Mouse (Mus musculus) heart, embryonic 16.5 days (tissue): Measurements from ENCODE around the gene Agl. TPM values are rescaled to one million over a fixed set of nuclear protein-coding genes. Genes with fewer than 3 reads are reported as not detected.

Experiments used
- ATAC-seq: fragments of 200-750 bp; cut with Nextera tagmentation; replicated peaks from 2 replicates; pipeline ENCODE4 v1.8.0; 2017; ENCODE audit warnings: moderate number of reproducible peaks; ENCODE audit not compliant: insufficient read depth, low FRiP score; ENCODE audit errors: extremely low read depth
- H3K27ac ChIP-seq: fragments of 300-500 bp; sonication (generic); 2 replicates; pipeline ENCODE4 v1.5.1; 2014; ENCODE audit warnings: mild to moderate bottlenecking, low read length, control low read depth, moderate library complexity
- H3K27me3 ChIP-seq: fragments of 300-500 bp; sonication (generic); 2 replicates; pipeline ENCODE4 v1.6.1; 2014; ENCODE audit warnings: low read length, mixed read lengths; ENCODE audit not compliant: control insufficient read depth, insufficient read depth
- H3K36me3 ChIP-seq: fragments of 300-500 bp; sonication (generic); 2 replicates; pipeline ENCODE4 v1.6.1; 2014; ENCODE audit not compliant: control insufficient read depth, insufficient read depth
- H3K4me1 ChIP-seq: fragments of 300-500 bp; sonication (generic); 2 replicates; pipeline ENCODE4 v1.6.1; 2014; ENCODE audit warnings: low read length, mixed read lengths; ENCODE audit not compliant: control insufficient read depth, insufficient read depth
- H3K4me2 ChIP-seq: fragments of 300-500 bp; sonication (generic); 2 replicates; pipeline ENCODE4 v1.6.1; 2014; ENCODE audit warnings: low read depth, mild to moderate bottlenecking, control low read depth, low read length
- H3K4me3 ChIP-seq: fragments of 300-500 bp; sonication (generic); 2 replicates; pipeline ENCODE4 v1.5.1; 2014; ENCODE audit warnings: mild to moderate bottlenecking, control low read depth, low read length
- H3K9ac ChIP-seq: fragments of 300-500 bp; sonication (generic); 2 replicates; pipeline ENCODE4 v1.6.1; 2014; ENCODE audit warnings: low read length, control low read depth
- H3K9me3 ChIP-seq: fragments of 300-500 bp; sonication (generic); replicated peaks from 2 replicates; pipeline ENCODE4 v1.6.1; 2016; ENCODE audit warnings: low read length; ENCODE audit not compliant: control insufficient read depth
- WGBS: fragments of 180-500 bp; shearing (Covaris S2); extraction: QIAGEN DNeasy Blood & Tissue Kit; methylation state at CpG from one replicate; pipeline ENCODE4 v1.1.7; 2014; 5-methylcytosine and 5-hydroxymethylcytosine counted together
- polyA plus RNA-seq: library from polyadenylated mRNA; unstranded; fragments of >200 nt; fragmentation: Nextera tagmentation; extraction: Ambion mirVana; gene quantifications from 2 replicates; pipeline ENCODE4 v1.2.1, GENCODE M21; 2015

Agl gene
- polyA plus RNA-seq, 1 experiment from 2014 or later: 155 TPM

- Histone ChIP-seq H3K4me2 (no peak overlapping the region), H3K27me3 (no peaks in the 10 kb centered on the region), H3K9ac (no peak overlapping the region), H3K27ac (no peak overlapping the region), H3K36me3 (peaks cover 21% of the 10 kb centered on the region), H3K9me3 (peaks cover 3% of the 10 kb centered on the region; the same call in 1 of the 2 replicates), H3K4me1 (no peaks in the 10 kb centered on the region), H3K4me3 (no peak overlapping the region)
- no peak for ATAC-seq
- 74% methylated on average over 5 of the region's 5 CpGs for WGBS
These were observed 67.9 kb downstream of the Agl start for GRCm38 (mm10) chr3:116740106-116740505.

- Histone ChIP-seq H3K4me2 (no peak overlapping the region), H3K9me3 (peaks cover 3% of the 10 kb centered on the region; the same call in 1 of the 2 replicates), H3K4me3 (no peak overlapping the region), H3K36me3 (no peaks in the 10 kb centered on the region), H3K27me3 (no peaks in the 10 kb centered on the region), H3K27ac (no peak overlapping the region), H3K4me1 (no peaks in the 10 kb centered on the region), H3K9ac (no peak overlapping the region)
- ATAC-seq: no peak
- WGBS: 67% methylated on average over 8 of the region's 8 CpGs
These were observed 70.6 kb downstream of the Agl start for GRCm38 (mm10) chr3:116737326-116737731.

DNA sequence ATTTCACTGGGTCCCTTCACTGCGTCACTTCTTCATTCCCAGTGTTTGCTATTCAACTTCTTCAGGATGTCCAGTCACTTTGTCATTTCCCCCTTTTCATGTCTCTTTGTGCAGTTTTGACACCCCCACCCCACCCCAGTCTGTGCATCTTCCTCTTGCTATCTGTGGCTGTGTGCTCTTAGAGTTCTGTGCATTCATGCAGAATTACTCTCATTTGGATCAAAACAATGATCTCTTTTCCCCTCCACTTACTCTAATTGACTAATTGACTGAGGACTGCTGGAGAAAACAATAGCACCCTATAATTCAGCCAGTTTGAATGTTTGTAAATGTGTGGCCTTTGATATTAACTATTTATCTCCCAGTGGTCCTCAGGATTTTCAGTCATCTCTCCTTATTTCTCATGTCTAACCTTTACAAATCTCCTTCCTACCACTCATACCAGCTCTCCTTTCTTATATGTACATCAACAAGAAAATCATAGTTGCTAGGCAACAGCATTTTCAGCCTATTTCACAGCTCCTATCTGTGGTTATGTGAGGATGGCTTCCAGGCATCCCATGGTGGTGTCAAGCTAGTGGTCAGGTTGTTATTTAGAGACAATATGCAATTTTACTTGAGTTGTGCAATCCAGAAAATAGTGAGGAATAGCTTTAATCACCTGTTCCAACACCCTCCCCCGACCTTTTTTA lies 78.3 kb downstream of the Agl start:
- 73% methylated on average over 2 of the region's 2 CpGs for WGBS
- no peak overlapping the region for H3K4me2 ChIP-seq

DNA sequence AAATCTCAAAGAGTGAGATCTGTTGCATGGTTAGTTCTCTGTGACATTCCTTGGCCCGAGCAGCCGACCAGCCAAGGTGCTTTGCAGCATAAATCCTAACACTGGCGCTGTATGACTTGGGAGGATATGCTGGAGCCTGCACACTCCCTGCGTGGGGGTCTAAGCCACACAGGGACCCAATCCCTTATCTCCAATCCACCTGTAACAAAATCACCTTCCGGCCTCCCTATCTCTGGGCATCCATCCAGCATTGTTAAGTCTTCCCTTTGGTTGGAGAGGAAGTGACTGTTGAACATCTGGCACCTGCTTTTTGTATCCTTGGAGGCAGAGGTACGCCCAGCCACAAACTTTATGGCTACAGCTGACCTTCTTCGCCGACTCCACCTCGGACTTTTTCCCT lies 81.2 kb downstream of the Agl start:
- peak; percentile 78; the same call in 1 of the 2 replicates for ATAC-seq
- Histone ChIP-seq H3K27me3 (no peaks in the 10 kb centered on the region), H3K36me3 (no peaks in the 10 kb centered on the region), H3K4me1 (peaks cover 6% of the 10 kb centered on the region), H3K9me3 (no peaks in the 10 kb centered on the region), H3K4me3 (no peak overlapping the region), H3K27ac (no peak overlapping the region), H3K4me2 (no peak overlapping the region; the same call in 1 of the 2 replicates), H3K9ac (no peak overlapping the region)
- 48% methylated on average over 9 of the region's 9 CpGs for WGBS

More for the DNA sequence above, 78.3 kb downstream of the Agl start:
- ATAC-seq: no peak
- Histone ChIP-seq H3K4me1 (peaks cover 6% of the 10 kb centered on the region), H3K9ac (no peak overlapping the region), H3K36me3 (no peaks in the 10 kb centered on the region), H3K27me3 (no peaks in the 10 kb centered on the region), H3K27ac (no peak overlapping the region), H3K4me3 (no peak overlapping the region), H3K9me3 (no peaks in the 10 kb centered on the region)

- no peak overlapping the region for H3K4me3 ChIP-seq
- H3K4me2 ChIP-seq: no peak overlapping the region
- 62% methylated on average over 10 of the region's 10 CpGs for WGBS
- H3K27ac ChIP-seq: no peak overlapping the region
- peaks cover 6% of the 10 kb centered on the region for H3K4me1 ChIP-seq
- H3K27me3 ChIP-seq: no peaks in the 10 kb centered on the region
- no peaks in the 10 kb centered on the region for H3K36me3 ChIP-seq
- no peaks in the 10 kb centered on the region for H3K9me3 ChIP-seq
- no peak overlapping the region for H3K9ac ChIP-seq
- no peak for ATAC-seq
These were observed 84.2 kb downstream of the Agl start for GRCm38 (mm10) chr3:116723496-116724481.

DNA sequence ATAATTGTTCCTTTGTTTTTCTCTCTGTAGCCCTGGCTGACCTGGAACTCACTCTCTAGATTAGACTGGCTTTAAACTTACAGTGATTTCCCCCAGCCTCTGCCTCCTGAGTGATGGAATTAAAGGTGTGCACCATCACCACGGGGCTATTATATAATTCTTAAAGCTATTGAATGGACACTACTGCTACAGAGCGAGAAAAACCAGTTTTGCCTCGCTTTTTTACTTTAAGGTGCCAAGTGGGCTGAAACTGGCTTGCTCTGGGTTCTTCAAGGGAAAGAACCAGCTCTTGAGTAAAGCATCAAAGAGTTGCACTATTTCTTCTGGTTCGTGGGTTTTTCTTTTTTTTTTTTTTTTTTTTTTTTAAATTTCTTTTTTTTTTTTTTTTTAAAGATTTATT lies 85.0 kb downstream of the Agl start:
- no peak for ATAC-seq
- H3K27me3 ChIP-seq: no peaks in the 10 kb centered on the region
- no peak overlapping the region for H3K4me2 ChIP-seq
- H3K27ac ChIP-seq: no peak overlapping the region
- H3K9me3 ChIP-seq: no peaks in the 10 kb centered on the region
- no peak overlapping the region for H3K9ac ChIP-seq
- H3K4me1 ChIP-seq: peaks cover 6% of the 10 kb centered on the region
- 68% methylated on average over 4 of the region's 4 CpGs for WGBS
- H3K36me3 ChIP-seq: no peaks in the 10 kb centered on the region
- no peak overlapping the region for H3K4me3 ChIP-seq

DNA sequence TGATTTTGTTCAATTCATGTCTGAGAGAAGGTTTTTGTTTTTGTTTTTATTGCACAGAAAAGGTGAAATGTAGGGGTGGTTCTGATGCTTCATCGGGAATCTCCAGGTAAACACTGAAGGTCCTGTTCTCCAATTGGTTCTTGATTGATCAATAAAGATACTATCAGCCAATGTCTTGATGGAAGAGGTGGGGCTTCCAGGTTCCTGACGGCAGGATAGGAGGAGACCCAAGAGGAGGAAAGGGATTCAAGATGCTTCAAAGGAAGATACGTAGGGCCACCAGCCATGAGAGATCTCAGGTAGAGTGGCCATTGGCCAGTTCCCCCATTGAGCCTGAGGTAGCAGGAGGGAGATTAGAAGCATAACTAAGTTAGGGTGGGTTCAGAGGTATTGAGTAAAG lies 89.0 kb downstream of the Agl start:
- Histone ChIP-seq H3K27ac (no peak overlapping the region), H3K4me3 (no peak overlapping the region), H3K9me3 (no peaks in the 10 kb centered on the region), H3K9ac (no peak overlapping the region), H3K4me1 (no peaks in the 10 kb centered on the region), H3K4me2 (no peak overlapping the region), H3K27me3 (no peaks in the 10 kb centered on the region), H3K36me3 (no peaks in the 10 kb centered on the region)
- no peak for ATAC-seq
- WGBS: 50% methylated on average over 3 of the region's 3 CpGs

DNA sequence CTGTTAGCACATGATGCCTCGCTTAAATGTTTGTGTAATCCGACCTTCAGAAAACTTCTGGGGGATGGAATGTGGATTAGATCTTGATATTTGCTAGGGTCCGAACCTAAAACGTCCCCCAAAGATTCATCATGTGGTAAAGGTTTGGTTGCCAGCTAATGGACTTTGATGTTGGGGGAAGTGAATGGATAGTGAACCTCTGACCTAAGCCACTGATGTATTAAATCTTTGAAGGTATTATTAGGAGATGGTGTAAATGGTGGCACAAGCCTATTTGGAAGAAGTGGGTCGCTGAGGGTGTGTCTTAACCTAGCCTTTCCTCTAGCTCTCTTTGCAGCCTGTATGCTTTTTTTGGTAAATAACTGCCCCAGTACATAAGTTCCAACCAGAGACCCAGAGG lies 94.9 kb downstream of the Agl start:
- H3K9ac ChIP-seq: no peak overlapping the region; the same call in 1 of the 2 replicates
- H3K27ac ChIP-seq: no peak overlapping the region
- H3K4me2 ChIP-seq: peak overlapping the region; percentile 85
- H3K27me3 ChIP-seq: no peaks in the 10 kb centered on the region
- WGBS: 34% methylated on average over 5 of the region's 5 CpGs
- peak overlapping the region; percentile 99 for H3K4me3 ChIP-seq
- H3K36me3 ChIP-seq: no peaks in the 10 kb centered on the region
- H3K9me3 ChIP-seq: no peaks in the 10 kb centered on the region
- ATAC-seq: no peak
- peaks cover 15% of the 10 kb centered on the region for H3K4me1 ChIP-seq

DNA sequence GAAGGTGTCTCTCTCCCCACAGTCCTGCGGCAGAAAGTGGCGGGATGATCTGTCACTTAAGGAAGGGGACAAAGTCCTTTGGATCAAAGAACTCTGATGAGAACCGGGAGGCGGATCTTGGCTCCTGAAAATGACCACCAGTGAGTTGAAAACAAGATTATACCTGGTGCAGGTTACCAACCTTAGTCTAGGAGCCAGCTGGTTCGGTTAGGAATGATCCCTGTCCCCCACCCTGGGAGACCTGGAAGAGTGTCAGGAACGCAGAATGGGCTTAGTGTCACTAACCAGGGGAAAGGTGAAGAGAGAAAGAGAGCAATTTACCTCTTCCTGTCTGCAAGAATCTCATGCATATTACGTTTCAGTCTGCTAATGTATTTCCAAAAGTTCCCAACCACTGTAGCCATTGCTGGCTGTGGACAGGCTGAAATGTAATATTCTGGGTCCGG lies 95.5 kb downstream of the Agl start, which contains the start of gene Slc35a3:
Gene Slc35a3, minus strand, starts transcription at position 396 of the 446 bp plus-strand sequence.
- peak within 1 kb of the TSS; percentile 82 for H3K27ac ChIP-seq

More for the DNA sequence above, 95.5 kb downstream of the Agl start, which contains the start of gene Slc35a3:
- Histone ChIP-seq H3K4me1 (peaks cover 15% of the 10 kb centered on the region), H3K4me3 (peak within 1 kb of the TSS; percentile 99), H3K9me3 (no peaks in the 10 kb centered on the region), H3K4me2 (peak within 1 kb of the TSS; percentile 85), H3K9ac (peak within 1 kb of the TSS; percentile 97), H3K27me3 (no peaks in the 10 kb centered on the region), H3K36me3 (no peaks in the 10 kb centered on the region)
- ATAC-seq: 0 out of 2 replicates have a peak, but pooled peaks have one; percentile 8
- 4% methylated on average over 8 of the region's 8 CpGs for WGBS
